Mouse (Mus musculus) ES-E14 (cell line): ENCODE measurements at regions not wholly inside any gene's neighbourhood (a gene's known extent, or its start where the extent isn't known, plus 50 kb on each side); places are given as distances from the start of the nearest gene placed in this dataset.
A peak's percentile ranks its signal among the peaks of the same experiment; 100 is the strongest.

ENCODE experiments used
- DNase-seq: peaks from one replicate; pipeline ENCODE4 v3.0.0-alpha.2; 2013; ENCODE audit warnings: low read depth, low spot score
- H3K27ac ChIP-seq: 2 replicates; pipeline ENCODE4 v1.5.1; 2012; ENCODE audit warnings: low read depth, mild to moderate bottlenecking, low read length, moderate library complexity, mixed read lengths; ENCODE audit not compliant: poor library complexity, insufficient read depth, severe bottlenecking
- H3K36me3 ChIP-seq: 2 replicates; pipeline ENCODE4 v1.6.1; 2012; ENCODE audit warnings: mild to moderate bottlenecking, low read length, moderate library complexity, mixed read lengths; ENCODE audit not compliant: control insufficient read depth, poor library complexity, insufficient read depth, severe bottlenecking
- H3K4me1 ChIP-seq, 2 experiments: fragments of 150-350 bp in 1 of 2; sonication (generic) in 1 of 2; 2 replicates each; pipeline ENCODE4 v1.6.1; 2012; ENCODE audit warnings: low read length in 2 of 2, mild to moderate bottlenecking in 1 of 2, mixed read lengths in 1 of 2; ENCODE audit not compliant: control insufficient read depth in 2 of 2, insufficient read depth in 2 of 2, poor library complexity in 1 of 2
- H3K4me3 ChIP-seq, 2 experiments: fragments of 150-350 bp in 1 of 2; sonication (generic) in 1 of 2; 2 replicates each; pipeline ENCODE4 v1.5.1; 2012; ENCODE audit warnings: low read length in 2 of 2, low read depth in 1 of 2, mild to moderate bottlenecking in 1 of 2, mixed read lengths in 1 of 2; ENCODE audit not compliant: insufficient read depth in 1 of 2, poor library complexity in 1 of 2, severe bottlenecking in 1 of 2
- H3K9ac ChIP-seq: 2 replicates; pipeline ENCODE4 v1.6.1; 2012; ENCODE audit warnings: low read depth, mild to moderate bottlenecking, low read length, mixed read lengths; ENCODE audit not compliant: poor library complexity, insufficient read depth, severe bottlenecking
- H3K9me3 ChIP-seq: fragments of 150-350 bp; sonication (generic); 2 replicates; pipeline ENCODE4 v1.6.1; 2012; ENCODE audit warnings: low read depth, mild to moderate bottlenecking, low read length; ENCODE audit not compliant: control insufficient read depth, insufficient read depth
- CHD2 ChIP-seq: IDR thresholded peaks from 2 replicates; pipeline ENCODE4 v1.6.1; 2014; ENCODE audit warnings: mild to moderate bottlenecking, low read depth, low read length, inconsistent platforms
- HCFC1 ChIP-seq: IDR thresholded peaks from 2 replicates; pipeline ENCODE4 v1.6.1; 2012; ENCODE audit warnings: low read length, inconsistent platforms, borderline replicate concordance; ENCODE audit not compliant: insufficient read depth
- MAFK ChIP-seq: IDR thresholded peaks from 2 replicates; pipeline ENCODE4 v1.6.1; 2014; ENCODE audit warnings: mild to moderate bottlenecking, low read depth, low read length, inconsistent platforms; ENCODE audit not compliant: insufficient read depth
- ZC3H11A ChIP-seq: IDR thresholded peaks from 2 replicates; pipeline ENCODE4 v1.6.1; 2012; ENCODE audit warnings: low read depth, mild to moderate bottlenecking, inconsistent platforms, low read length, borderline replicate concordance
- ZNF384 ChIP-seq: IDR thresholded peaks from 2 replicates; pipeline ENCODE4 v1.6.1; 2012; ENCODE audit warnings: low read depth, low read length, inconsistent platforms
- in situ Hi-C, 2 experiments: fragments of 600-800 bp; cut with MboI; formaldehyde crosslinking; loops; one replicate each; pipeline ENCODE4 v1.15.1; 2025; ENCODE audit warnings: low sequenced_read_pairs in 2 of 2, inconsistent platforms in 1 of 2; ENCODE audit not compliant: unreplicated experiment in 2 of 2

DNA sequence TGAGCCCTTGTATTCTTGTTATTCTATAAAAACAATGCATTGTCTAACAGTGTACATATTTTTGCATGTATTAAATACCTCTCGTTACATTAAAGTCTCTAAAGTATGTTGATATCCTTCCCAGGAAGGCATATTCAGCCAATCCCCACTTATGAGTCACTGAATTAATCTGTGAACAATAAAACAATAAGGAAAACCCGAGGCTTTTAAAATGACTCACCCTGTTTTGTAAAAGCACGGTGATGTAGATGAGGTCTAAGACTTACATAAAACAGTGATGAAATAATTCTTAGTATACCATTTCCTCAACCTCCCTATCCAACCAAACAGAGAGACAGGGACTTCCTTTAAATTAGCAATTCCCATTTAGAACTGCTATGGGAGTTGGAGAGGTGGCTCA, 95.8 kb downstream of the Asb7 start:
- H3K36me3 ChIP-seq: no peaks in the 10 kb centered on the region
- H3K4me3 ChIP-seq: no peak overlapping the region
- TF ChIP-seq ZNF384 (no peak), MAFK (no peak), ZC3H11A (no peak), HCFC1 (no peak), CHD2 (no peak)
- no peak overlapping the region for H3K27ac ChIP-seq
- in situ Hi-C loops: no loop called here
- DNase-seq: no peak
- no peaks in the 10 kb centered on the region for H3K9me3 ChIP-seq
- no peaks in the 10 kb centered on the region for H3K4me1 ChIP-seq
- no peak overlapping the region for H3K9ac ChIP-seq

DNA sequence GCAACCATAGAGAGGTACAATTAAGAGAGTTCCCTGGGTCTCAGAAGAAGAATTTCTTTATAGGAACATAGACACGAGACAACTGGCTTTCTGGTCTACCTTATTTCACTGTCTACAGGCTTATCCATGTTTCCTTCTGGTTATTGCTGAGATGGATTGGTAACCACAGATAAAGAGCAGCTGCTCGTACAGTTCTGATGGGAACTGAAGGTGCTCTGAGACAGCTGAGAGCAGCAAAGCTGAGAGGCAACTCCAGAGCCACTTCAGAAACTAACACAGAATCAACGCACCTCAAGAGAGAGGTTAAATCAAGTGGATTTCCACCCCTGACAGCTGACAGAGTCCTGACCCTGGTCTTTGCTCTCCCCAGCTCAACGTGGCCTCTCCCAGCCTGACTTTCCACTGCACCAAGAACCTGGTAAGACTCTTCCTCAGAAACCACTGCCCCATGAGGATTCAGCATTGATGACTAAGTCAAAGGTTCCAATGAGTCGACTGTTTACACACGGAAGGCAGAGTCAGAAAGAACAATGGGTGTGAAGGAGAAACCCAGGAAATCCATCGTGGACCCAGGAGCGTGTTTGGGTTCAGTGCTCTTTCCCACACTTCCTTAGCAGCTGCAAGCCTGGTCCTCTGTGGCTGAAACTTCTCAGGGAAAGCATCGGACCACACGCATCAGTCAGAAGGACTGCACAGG, 97.7 kb downstream of the Asb7 start:
- H3K4me3 ChIP-seq: no peak overlapping the region
- no peak for DNase-seq
- TF ChIP-seq ZC3H11A (no peak), HCFC1 (no peak), CHD2 (no peak), MAFK (no peak), ZNF384 (no peak)
- H3K27ac ChIP-seq: no peak overlapping the region
- H3K9ac ChIP-seq: no peak overlapping the region
- in situ Hi-C loops: no loop called here
- H3K9me3 ChIP-seq: no peaks in the 10 kb centered on the region
- no peaks in the 10 kb centered on the region for H3K36me3 ChIP-seq
- no peaks in the 10 kb centered on the region for H3K4me1 ChIP-seq

- H3K9me3 ChIP-seq: no peaks in the 10 kb centered on the region
- no peaks in the 10 kb centered on the region for H3K36me3 ChIP-seq
- H3K4me3 ChIP-seq: no peak overlapping the region
- H3K4me1 ChIP-seq: no peaks in the 10 kb centered on the region
- TF ChIP-seq MAFK (no peak), HCFC1 (no peak), ZC3H11A (no peak), CHD2 (no peak), ZNF384 (no peak)
- no peak for DNase-seq
- in situ Hi-C loops: no loop called here
- H3K27ac ChIP-seq: no peak overlapping the region
- H3K9ac ChIP-seq: no peak overlapping the region
These were observed 102.9 kb downstream of the Asb7 start for GRCm38 (mm10) chr7:66586511-66586910.

- TF ChIP-seq ZNF384 (no peak), MAFK (no peak), CHD2 (no peak), ZC3H11A (no peak), HCFC1 (no peak)
- Histone ChIP-seq H3K9ac (no peak overlapping the region), H3K4me1 (no peaks in the 10 kb centered on the region), H3K36me3 (no peaks in the 10 kb centered on the region), H3K27ac (0 out of 2 replicates have a peak overlapping the region, but pooled peaks have one; percentile 60), H3K4me3 (no peak overlapping the region), H3K9me3 (no peaks in the 10 kb centered on the region)
- in situ Hi-C loops: no loop called here
- no peak for DNase-seq
These were observed 108.7 kb downstream of the Asb7 start for GRCm38 (mm10) chr7:66580687-66581151.

DNA sequence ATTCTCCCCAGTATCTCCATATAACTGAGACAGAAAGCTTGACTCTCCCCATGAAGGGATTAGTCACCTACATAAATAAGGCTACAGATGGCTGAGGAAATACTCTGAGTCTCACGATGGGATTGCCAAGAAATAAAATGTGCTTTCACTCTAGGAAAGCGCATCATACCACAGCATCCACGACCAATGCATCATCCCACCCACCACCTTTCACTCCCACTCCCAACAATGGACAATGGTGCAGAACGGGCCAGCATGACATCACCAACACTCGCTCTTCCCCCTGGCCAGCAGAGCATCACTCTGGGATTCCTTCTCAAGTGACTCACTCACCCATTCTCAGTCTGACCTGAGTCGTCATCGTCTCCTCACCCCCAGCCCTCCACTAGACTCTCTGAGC, 113.1 kb downstream of the Asb7 start:
- no peak overlapping the region for H3K27ac ChIP-seq
- H3K4me3 ChIP-seq: no peak overlapping the region
- H3K9ac ChIP-seq: no peak overlapping the region
- no peaks in the 10 kb centered on the region for H3K4me1 ChIP-seq
- in situ Hi-C loops: no loop called here
- H3K9me3 ChIP-seq: no peaks in the 10 kb centered on the region
- H3K36me3 ChIP-seq: no peaks in the 10 kb centered on the region
- DNase-seq: no peak
- TF ChIP-seq HCFC1 (no peak), CHD2 (no peak), ZNF384 (no peak), ZC3H11A (no peak), MAFK (no peak)
